Mouse (Mus musculus) cerebellum, adult 2 months (tissue): ENCODE data around the gene Slc39a1. TPM values are rescaled to one million over a fixed set of nuclear protein-coding genes. Genes with fewer than 3 reads are reported as not detected.
A peak's percentile ranks its signal among the peaks of the same experiment; 100 is the strongest.
"Not testable (repeated sequence)": the region's sequence is repeated elsewhere in the genome, so short reads cannot be mapped to it uniquely, and the experiment has no call there.

Experiments used
- DNase-seq, 2 experiments: peaks; one replicate each; pipeline ENCODE4 v3.0.0; 2021
- H3K27ac ChIP-seq: fragments of 200-500 bp; 2 replicates; pipeline ENCODE4 v1.5.1; 2012; ENCODE audit warnings: low read length, control low read depth, inconsistent platforms; ENCODE audit not compliant: insufficient read depth
- H3K27me3 ChIP-seq: fragments of 200-500 bp; 2 replicates; pipeline ENCODE4 v1.6.1; 2012; ENCODE audit warnings: inconsistent platforms, mild to moderate bottlenecking, low read length, moderate library complexity; ENCODE audit not compliant: control insufficient read depth, insufficient read depth
- H3K4me1 ChIP-seq: fragments of 200-500 bp; 2 replicates; pipeline ENCODE4 v1.6.1; 2011; ENCODE audit warnings: low read length; ENCODE audit not compliant: control insufficient read depth, insufficient read depth
- H3K4me3 ChIP-seq: fragments of 200-500 bp; replicated peaks from 2 replicates; pipeline ENCODE3; 2011; ENCODE audit warnings: mild to moderate bottlenecking, low read depth, low read length, control low read depth; ENCODE audit not compliant: insufficient read depth
- CTCF ChIP-seq: fragments of 200-500 bp; IDR thresholded peaks from 2 replicates; pipeline ENCODE4 v1.5.1; 2011; ENCODE audit warnings: low read depth, mild to moderate bottlenecking, control low read depth, low read length, moderate library complexity, borderline replicate concordance; ENCODE audit not compliant: insufficient read depth
- POLR2A ChIP-seq: fragments of 200-500 bp; IDR thresholded peaks from 2 replicates; pipeline ENCODE4 v1.6.1; 2011; ENCODE audit warnings: low read length, control low read depth, borderline replicate concordance; ENCODE audit not compliant: insufficient read depth
- WGBS: fragments of 180-500 bp; shearing (Covaris S2); methylation state at CpG from one replicate; pipeline ENCODE4 v1.1.7; 2018; 5-methylcytosine and 5-hydroxymethylcytosine counted together
- polyA plus RNA-seq: library from polyadenylated mRNA; depleted of rRNA; stranded (reverse); fragments of >200 nt; gene quantifications from 2 replicates; pipeline ENCODE4 v1.2.3, GENCODE M21; 2012

Slc39a1 gene
- polyA plus RNA-seq, 1 experiment: 35.8 TPM

- 90% methylated on average over 9 of the region's 9 CpGs for WGBS
- TF ChIP-seq CTCF (no peak), POLR2A (no peak)
- no peak for DNase-seq
- H3K4me1 ChIP-seq: peaks cover 29% of the 10 kb centered on the region
- no peak overlapping the region for H3K4me3 ChIP-seq
- H3K27me3 ChIP-seq: no peaks in the 10 kb centered on the region
- H3K27ac ChIP-seq: peak overlapping the region; percentile 24; the same call in 1 of the 2 replicates
These were observed 32.7 kb downstream of the Slc39a1 start for GRCm38 (mm10) chr3:90280708-90281107.

DNA sequence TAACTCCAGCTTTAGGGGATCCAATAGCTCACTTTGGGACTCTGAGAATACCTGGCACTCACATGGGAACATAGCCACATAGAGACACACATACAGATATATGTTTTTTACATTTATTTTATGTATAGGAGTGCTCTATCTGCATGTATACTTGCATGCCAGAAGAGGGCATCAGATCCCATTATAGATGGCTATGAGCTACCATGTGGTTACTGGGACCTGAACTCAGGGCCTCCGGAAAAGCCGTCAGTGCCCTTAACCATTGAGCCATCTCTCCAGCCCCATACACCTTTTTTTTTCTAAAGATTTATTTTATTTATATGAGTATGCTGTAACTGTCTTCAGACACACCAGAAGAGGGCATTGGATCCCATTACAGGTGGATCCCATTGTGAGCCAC is 36.2 kb downstream of the Slc39a1 start:
- Histone ChIP-seq H3K27ac (no peak overlapping the region), H3K27me3 (no peaks in the 10 kb centered on the region), H3K4me1 (peaks cover under 1% of the 10 kb centered on the region; the same call in 1 of the 2 replicates), H3K4me3 (no peak overlapping the region)
- 95% methylated on average over 2 of the region's 2 CpGs for WGBS
- DNase-seq: no peak
- no peak for TF ChIP-seq POLR2A
- TF ChIP-seq CTCF: no peak

GRCm38 (mm10) chr3:90289403-90289802 is 41.4 kb downstream of the Slc39a1 start:
- not testable (repeated sequence) for H3K27ac ChIP-seq, H3K4me3 ChIP-seq, DNase-seq, H3K27me3 ChIP-seq, H3K4me1 ChIP-seq
- WGBS: 71% methylated on average over 3 of the region's 3 CpGs

- WGBS: 88% methylated on average over 1 of the region's 1 CpGs
These were observed 42.6 kb downstream of the Slc39a1 start for GRCm38 (mm10) chr3:90290602-90291001.

DNA sequence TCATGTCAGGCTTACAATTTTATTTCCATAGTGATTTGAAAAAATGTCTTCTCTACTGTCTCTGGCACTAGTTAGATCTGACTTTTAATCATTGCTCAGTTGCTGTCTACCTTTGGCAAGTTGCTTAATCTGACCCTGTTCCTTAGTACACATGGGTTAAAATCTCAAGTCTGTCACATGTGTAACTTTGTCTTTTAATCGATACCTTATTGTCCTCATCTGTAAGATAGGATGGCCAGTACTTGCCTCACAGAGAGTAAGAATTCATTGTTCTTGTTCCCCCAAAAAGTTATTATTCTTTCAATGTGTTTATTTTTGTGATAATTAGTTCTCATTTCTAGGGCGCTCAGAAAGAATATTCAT is 44.0 kb downstream of the Slc39a1 start:
- WGBS: 37% methylated on average over 2 of the region's 2 CpGs

More at GRCm38 (mm10) chr3:90290602-90291001, 42.6 kb downstream of the Slc39a1 start:
- H3K27ac ChIP-seq: no peak overlapping the region
- H3K4me1 ChIP-seq: no peaks in the 10 kb centered on the region
- DNase-seq: no peak
- H3K4me3 ChIP-seq: no peak overlapping the region
- TF ChIP-seq CTCF: no peak
- TF ChIP-seq POLR2A: no peak
- no peaks in the 10 kb centered on the region for H3K27me3 ChIP-seq

DNA sequence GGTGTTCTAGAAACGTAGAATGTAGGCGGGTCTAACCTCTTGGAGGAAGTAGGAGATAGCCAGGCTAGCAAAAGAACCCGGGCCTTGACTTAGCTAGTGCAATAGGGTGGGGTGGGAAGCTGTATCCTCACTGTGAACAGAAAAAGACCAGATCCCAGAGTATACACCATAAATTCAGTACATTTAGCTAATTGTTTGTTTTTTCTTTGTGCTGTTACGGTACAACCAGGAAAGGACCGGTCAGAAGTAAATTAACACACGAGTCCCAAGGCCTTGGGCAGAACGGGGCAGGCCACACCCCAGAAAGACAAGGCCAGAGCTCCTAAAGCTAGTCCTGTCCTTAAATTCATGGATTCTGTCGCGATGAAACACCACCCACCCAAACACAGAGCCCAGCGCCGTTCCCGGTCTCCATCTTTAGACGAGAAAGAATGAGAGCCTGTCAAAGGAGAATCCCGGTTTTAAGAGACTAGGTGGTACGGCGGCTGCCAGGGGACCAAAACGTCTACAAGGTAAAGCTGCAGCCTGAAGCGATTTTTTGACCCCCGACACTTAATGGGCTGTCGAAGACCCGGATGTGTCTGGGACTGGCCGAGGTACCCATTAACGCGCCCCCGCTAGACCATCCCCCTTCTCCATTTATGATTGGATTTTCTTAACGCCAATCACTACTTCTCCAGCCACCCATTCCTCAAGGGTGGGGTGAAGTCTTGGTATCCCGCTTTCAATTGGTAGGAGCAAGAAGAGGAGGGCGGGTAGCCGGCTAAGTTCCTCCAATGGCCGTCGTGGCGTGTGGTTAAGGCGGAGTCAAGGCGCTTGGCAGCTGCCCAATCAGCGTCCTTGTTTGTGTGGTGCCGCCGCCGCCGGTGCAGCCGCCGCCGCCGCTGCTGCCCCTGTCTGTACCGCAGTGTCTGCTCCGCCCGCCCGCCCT is 44.6 kb downstream of the Slc39a1 start, which contains the start of gene Gatad2b:
Gene Gatad2b (plus strand): TSS at position 834 of the 931 bp plus-strand sequence.
- H3K27me3 ChIP-seq: no peaks in the 10 kb centered on the region
- DNase-seq: peak; percentile 99 to 100
- under 1% methylated on average over 43 of the region's 47 CpGs for WGBS
- H3K4me1 ChIP-seq: no peaks in the 10 kb centered on the region; the same call in 1 of the 2 replicates
- TF ChIP-seq CTCF: no peak
- TF ChIP-seq POLR2A: peak; percentile 65; the same call in 1 of the 2 replicates
- H3K27ac ChIP-seq: peak within 1 kb of the TSS; percentile 92
- H3K4me3 ChIP-seq: peak within 1 kb of the TSS; percentile 94

More for the DNA sequence above, 44.0 kb downstream of the Slc39a1 start:
- no peak overlapping the region for H3K27ac ChIP-seq
- H3K27me3 ChIP-seq: no peaks in the 10 kb centered on the region
- no peak for DNase-seq
- peak overlapping the region; percentile 80 for H3K4me3 ChIP-seq
- H3K4me1 ChIP-seq: no peaks in the 10 kb centered on the region; the same call in 1 of the 2 replicates
- TF ChIP-seq POLR2A: no peak

DNA sequence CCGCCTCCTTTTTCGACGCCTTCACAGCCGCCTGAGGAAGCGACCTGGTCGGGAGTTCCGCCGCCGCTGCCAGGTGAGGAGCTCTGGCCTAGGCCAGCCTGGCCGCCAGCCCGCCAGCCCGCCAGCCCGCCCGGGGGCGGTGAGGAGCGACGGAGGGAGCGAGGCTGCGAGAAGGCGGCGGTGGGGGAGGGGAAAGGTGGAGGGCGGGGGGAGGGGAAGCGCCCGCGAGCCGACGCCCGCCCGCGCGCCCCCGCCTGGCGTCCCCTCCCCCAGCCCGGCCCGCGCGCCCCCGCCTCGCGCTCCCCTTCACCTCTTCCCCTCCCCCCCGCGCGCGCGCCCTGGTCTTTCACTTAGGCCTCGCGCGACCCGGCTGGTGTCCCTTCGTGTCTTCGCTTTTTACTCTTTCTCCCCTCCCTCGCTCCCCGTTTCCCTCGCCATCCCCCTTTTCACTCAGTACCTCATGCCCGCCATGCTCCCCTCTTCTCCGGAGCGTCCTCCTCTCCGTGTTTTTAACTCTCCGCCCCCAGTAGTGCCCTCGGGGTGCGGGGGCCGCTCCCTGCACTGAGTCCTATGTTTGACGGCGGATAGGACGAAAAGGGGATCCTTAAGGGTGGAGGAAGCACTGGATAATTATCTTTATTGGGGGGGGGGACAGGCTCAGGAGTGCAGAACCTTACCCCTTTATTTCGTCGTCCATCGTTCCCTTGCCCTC is 45.5 kb downstream of the Slc39a1 start:
- Histone ChIP-seq H3K27me3 (no peaks in the 10 kb centered on the region), H3K4me3 (peak overlapping the region; percentile 94), H3K27ac (peak overlapping the region; percentile 82; the same call in 1 of the 2 replicates), H3K4me1 (no peaks in the 10 kb centered on the region; the same call in 1 of the 2 replicates)
- 2% methylated on average over 63 of the region's 68 CpGs for WGBS
- TF ChIP-seq CTCF: no peak
- TF ChIP-seq POLR2A: no peak
- peak; percentile 56 to 62 for DNase-seq
